13 mouse cellular contexts compared by ENCODE assay signal in the genomic region with DNA sequence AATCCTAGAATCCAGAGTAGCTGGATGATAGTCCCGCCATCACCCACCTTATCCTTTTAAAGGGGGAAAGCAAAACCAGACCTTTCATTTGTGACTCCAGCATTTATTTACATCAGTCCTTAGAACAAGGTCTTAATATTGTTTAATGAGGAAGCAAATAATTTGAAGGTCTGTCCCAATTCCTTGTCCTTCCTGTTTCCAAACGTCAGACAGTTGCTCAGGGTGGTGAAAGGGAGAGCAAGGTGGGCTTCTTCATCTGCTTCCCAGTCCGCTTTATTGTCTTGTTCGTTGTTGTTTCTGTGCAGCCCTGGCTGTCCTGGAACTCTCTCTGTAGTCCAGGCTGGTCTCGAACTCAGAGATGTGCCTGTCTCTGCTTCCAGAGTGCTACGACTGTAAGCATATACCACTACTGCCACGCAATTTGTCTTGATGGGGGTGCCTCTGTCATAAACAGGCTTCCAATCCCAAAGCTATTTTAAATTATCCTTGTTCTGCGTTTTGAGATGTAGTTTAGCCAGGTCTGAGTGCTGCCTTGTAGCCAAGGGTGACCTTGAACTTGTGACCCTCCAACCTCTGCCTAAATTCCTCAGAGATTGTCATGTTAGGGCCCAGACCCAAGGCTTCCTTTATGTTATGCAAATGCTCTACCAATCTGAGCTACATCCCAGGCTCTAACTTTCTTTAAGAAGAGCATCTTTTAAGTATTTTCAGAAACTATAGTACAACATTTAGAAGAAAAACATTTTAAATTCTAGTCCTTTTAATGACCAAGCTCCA.
"Had no signal": no experiment of that assay in that cellular context is flagged by ENCODE, and none has a peak within 500 bp of the region (broad histone marks: within the 10 kb centered on the region; RNA-seq: fewer than 3 reads in every experiment).

No protein-coding gene starts in this region.

- H3K27me3 ChIP-seq: liver, embryonic 13.5 days had no signal

- H3K9ac ChIP-seq: liver, embryonic 13.5 days; lung, embryonic 14.5 days had no signal

- H3K4me2 ChIP-seq: liver, embryonic 13.5 days; lung, embryonic 14.5 days; midbrain, embryonic 11.5 days had no signal

- H3K4me3 ChIP-seq: layer of hippocampus, adult 2 months; left cerebral cortex, adult 2 months; liver, embryonic 13.5 days had no signal

- H3K4me1 ChIP-seq: liver, embryonic 13.5 days had no signal

- DNase-seq: kidney, adult 2 months; kidney, postnatal 25 days; layer of hippocampus, adult 9-11 months; liver, embryonic 13.5 days; lung, embryonic 14.5 days; midbrain, embryonic 14.5 days; thymus, postnatal 36 days had no signal

- H3K36me3 ChIP-seq: liver, embryonic 13.5 days had no signal

- ATAC-seq: lung, postnatal 0 days had no signal

- H3K9me3 ChIP-seq: liver, embryonic 13.5 days had no signal

- H3K27ac ChIP-seq: kidney, postnatal 0 days; layer of hippocampus, adult 2 months; left cerebral cortex, adult 2 months; liver, embryonic 13.5 days; macrophage had no signal
